ENCODE assay signal across 16 mouse cellular contexts in genomic region chr13:37442531-37442930, GRCm38 (mm10).
DNase-seq lines count a peak whose midpoint lies in the region; ATAC-seq and TF ChIP-seq lines count a peak whose summit lies in the region.
"Had no signal": no experiment of that assay in that cellular context is flagged by ENCODE, and none has a peak within 500 bp of the region (broad histone marks: within the 10 kb centered on the region; RNA-seq: fewer than 3 reads in every experiment).

No protein-coding gene starts in this region.

- H3K27ac ChIP-seq in kidney, embryonic 15.5 days = peak overlapping the region; percentile 34
- H3K27ac ChIP-seq in lung, embryonic 16.5 days (ENCODE audit: low read length) = peak overlapping the region; percentile 71
- H3K27ac ChIP-seq: forebrain, embryonic 12.5 days; midbrain, embryonic 13.5 days had no signal

- no peak for ATAC-seq in kidney, embryonic 15.5 days (replicated peaks; ENCODE audit: low FRiP score)
- ATAC-seq in lung, embryonic 16.5 days (ENCODE audit: low read depth) = peak; percentile 84
- ATAC-seq: midbrain, embryonic 13.5 days had no signal

- intact Hi-C loops in left cerebral cortex, postnatal 4 days (cut with DNase I) = no loop called here

- peaks cover 5% of the 10 kb centered on the region for H3K27me3 ChIP-seq in kidney, embryonic 15.5 days
- H3K27me3 ChIP-seq in lung, embryonic 16.5 days (ENCODE audit: control insufficient read depth, insufficient read depth, low read depth, low read length) = no peaks in the 10 kb centered on the region
- H3K27me3 ChIP-seq: CH12.LX had no signal

- no peak for TF ChIP-seq POLR2A in lung, adult 2 months (IDR thresholded peaks at IDR 0.05; ENCODE audit: borderline replicate concordance, extremely low read depth, low read depth, low read length)

- no peak overlapping the region for H3K4me2 ChIP-seq in kidney, embryonic 15.5 days
- no peak overlapping the region for H3K4me2 ChIP-seq in lung, embryonic 16.5 days (ENCODE audit: low read depth, low read length)
- H3K4me2 ChIP-seq: forebrain, embryonic 12.5 days; liver, embryonic 11.5 days; midbrain, embryonic 13.5 days had no signal

- TF ChIP-seq CTCF in lung, adult 2 months (IDR thresholded peaks at IDR 0.05; ENCODE audit: insufficient read depth, low read length) = no peak

- 32% methylated on average over 7 of the region's 7 CpGs for WGBS in kidney, embryonic 15.5 days
- 31% methylated on average over 7 of the region's 7 CpGs for WGBS in lung, embryonic 16.5 days
- WGBS in lung, adult 2 months = 48% methylated on average over 7 of the region's 7 CpGs

- no peaks in the 10 kb centered on the region for H3K9me3 ChIP-seq in kidney, embryonic 15.5 days (replicated peaks)
- H3K9me3 ChIP-seq in lung, embryonic 16.5 days (ENCODE audit: control insufficient read depth, low read length) = no peaks in the 10 kb centered on the region
- H3K9me3 ChIP-seq: forebrain, embryonic 12.5 days; midbrain, embryonic 13.5 days had no signal

- peak; percentile 61 for DNase-seq in adrenal gland, postnatal 10 days
- no peak for DNase-seq in adrenal gland, adult 8-10 months
- no peak for DNase-seq in kidney, adult 18-20 months
- no peak for DNase-seq in lung, adult 2 months
- no peak for DNase-seq in left cerebral cortex, postnatal 4 days
- DNase-seq: cerebellum, adult 11 months; cerebellum, postnatal 14 days; embryo, embryonic 11 days; layer of hippocampus, postnatal 36 days; thymus, postnatal 36 days had no signal

- H3K4me3 ChIP-seq in kidney, embryonic 15.5 days (replicated peaks) = no peak overlapping the region
- H3K4me3 ChIP-seq in lung, embryonic 16.5 days (ENCODE audit: low read length) = no peak overlapping the region
- H3K4me3 ChIP-seq in lung, adult 2 months (replicated peaks; ENCODE audit: extremely low read depth, low read depth, low read length) = no peak overlapping the region
- H3K4me3 ChIP-seq: forebrain, embryonic 12.5 days; midbrain, embryonic 13.5 days had no signal

- H3K9ac ChIP-seq in kidney, embryonic 15.5 days = no peak overlapping the region
- no peak overlapping the region for H3K9ac ChIP-seq in lung, embryonic 16.5 days (ENCODE audit: low read length)
- H3K9ac ChIP-seq: forebrain, embryonic 12.5 days; midbrain, embryonic 13.5 days had no signal

- peaks cover 23% of the 10 kb centered on the region for H3K4me1 ChIP-seq in kidney, embryonic 15.5 days
- H3K4me1 ChIP-seq in lung, embryonic 16.5 days (replicated peaks; ENCODE audit: control insufficient read depth, insufficient read depth, low read length) = peaks cover 23% of the 10 kb centered on the region
- H3K4me1 ChIP-seq in lung, adult 2 months (ENCODE audit: control insufficient read depth, insufficient read depth, low read length) = peaks cover 24% of the 10 kb centered on the region
- H3K4me1 ChIP-seq: forebrain, embryonic 12.5 days had no signal

- no peaks in the 10 kb centered on the region for H3K36me3 ChIP-seq in kidney, embryonic 15.5 days
- no peaks in the 10 kb centered on the region for H3K36me3 ChIP-seq in lung, embryonic 16.5 days (ENCODE audit: control insufficient read depth, insufficient read depth, low read length)
- H3K36me3 ChIP-seq: forebrain, embryonic 12.5 days; midbrain, embryonic 13.5 days had no signal
